Mouse (Mus musculus) heart, adult 18-20 months (tissue): Measurements from ENCODE around the gene Synpo2. TPM values are rescaled to one million over a fixed set of nuclear protein-coding genes. Genes with fewer than 3 reads are reported as not detected.

Experiments used
- DNase-seq, 2 experiments: peaks; one replicate each; pipeline ENCODE4 v3.0.0; 2021 to 2022; ENCODE audit warnings: mixed read lengths in 1 of 2
- total RNA-seq, 2 experiments: library from RNA; stranded (reverse); gene quantifications; 2 replicates each; pipeline ENCODE4 v1.2.3; 2021

The Synpo2 gene
- total RNA-seq, 2 experiments from 2014 or later = 73.4 to 88.1 TPM

DNA sequence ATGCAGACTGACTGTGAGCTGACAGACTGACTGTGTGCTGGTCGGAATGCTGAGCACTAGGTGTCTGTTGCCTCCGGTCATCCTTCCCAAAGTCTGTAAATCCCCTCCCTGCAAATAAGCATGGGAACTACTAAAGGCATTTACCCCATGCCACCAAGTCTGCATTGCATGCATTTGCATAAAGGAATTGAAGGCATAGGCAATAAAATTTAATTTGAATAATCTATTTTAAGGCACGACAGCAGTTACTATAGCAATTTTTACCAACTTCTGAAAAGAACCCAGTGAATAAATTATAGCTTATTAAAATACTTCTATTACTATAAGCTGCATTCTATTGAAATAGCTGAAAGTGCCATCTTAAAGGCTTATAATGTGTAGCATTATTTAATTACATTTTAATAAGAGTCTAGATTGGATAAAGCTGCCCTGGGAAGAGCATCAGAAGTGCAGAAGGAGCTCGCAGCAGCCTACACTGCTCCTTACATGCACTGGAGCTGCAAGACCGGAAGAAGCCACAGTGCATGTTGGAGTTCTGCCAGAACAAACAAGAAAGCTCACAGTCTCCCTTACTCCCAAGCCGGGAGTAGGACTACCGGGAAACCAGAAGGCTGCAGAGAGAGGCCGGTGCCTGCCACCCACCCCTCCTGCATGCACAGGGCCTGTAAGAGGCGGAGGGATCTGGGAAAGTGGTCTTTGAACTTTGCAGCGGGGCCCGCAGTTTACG is 142.9 kb downstream of the Synpo2 start:
- no peak for DNase-seq

- peak; percentile 82 to 89 for DNase-seq
Measured at GRCm38 (mm10) chr3:123092442-123092841, 143.5 kb downstream of the Synpo2 start.

DNA sequence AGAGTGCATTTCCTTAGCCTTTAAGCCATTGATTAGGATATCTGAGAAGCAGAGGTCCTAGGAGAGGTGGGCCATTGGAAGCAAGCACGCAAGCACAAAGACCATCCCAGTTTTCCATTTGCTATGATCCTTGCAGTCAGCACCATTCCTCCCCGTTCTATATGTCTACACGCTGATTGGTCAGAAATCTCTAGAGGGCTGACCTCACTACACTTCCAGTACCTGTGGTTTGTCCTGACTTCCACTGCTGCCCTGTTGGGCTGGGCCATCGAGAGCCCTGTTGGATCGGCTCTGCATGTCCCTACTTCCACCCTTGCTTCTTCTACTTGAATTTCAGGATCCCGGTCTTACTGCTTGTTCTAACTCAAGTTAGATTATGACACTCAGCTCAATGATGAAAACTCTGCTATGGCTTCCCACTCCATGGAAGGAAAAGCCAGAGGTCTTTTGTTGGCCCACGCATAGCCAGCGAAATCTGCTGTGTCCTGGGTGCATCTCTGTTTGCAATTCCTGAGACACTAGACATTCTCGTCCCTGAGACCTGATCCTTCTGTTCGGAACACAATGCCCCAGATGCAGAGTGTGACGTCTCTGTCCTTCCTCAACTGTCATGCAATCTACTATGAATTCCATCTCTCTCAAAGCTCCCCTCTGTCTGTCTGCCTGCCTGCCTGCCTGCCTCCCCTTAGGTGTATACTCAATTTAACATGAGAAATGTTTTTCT is 146.5 kb downstream of the Synpo2 start:
- DNase-seq = no peak

- no peak for DNase-seq
Measured at GRCm38 (mm10) chr3:123088284-123088683, 147.7 kb downstream of the Synpo2 start.

GRCm38 (mm10) chr3:123085871-123086501 is 150.0 kb downstream of the Synpo2 start:
- peak; percentile 82 for DNase-seq

- peak; percentile 51 to 52 for DNase-seq
Measured at GRCm38 (mm10) chr3:123081665-123082064, 154.3 kb downstream of the Synpo2 start.

DNA sequence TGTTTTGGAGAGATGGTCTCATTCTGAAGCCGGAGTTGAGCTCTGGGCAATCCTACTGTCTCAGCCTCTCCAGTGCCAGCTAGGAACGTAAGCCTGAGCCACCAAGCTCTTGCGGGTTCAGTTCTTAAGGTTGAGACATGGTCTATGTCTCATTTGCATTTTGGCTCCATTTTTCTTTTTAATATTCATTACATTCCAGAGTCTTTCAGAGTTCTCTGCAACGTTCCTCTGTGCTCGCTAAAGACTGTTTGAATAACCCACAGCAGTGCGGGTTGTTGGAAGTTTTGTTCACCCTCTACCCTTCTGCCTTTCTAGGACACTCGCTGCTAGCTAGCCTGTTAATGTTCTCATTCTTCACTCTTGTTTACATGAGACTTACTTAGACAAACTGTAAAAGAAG is 155.0 kb downstream of the Synpo2 start:
- DNase-seq = no peak

DNA sequence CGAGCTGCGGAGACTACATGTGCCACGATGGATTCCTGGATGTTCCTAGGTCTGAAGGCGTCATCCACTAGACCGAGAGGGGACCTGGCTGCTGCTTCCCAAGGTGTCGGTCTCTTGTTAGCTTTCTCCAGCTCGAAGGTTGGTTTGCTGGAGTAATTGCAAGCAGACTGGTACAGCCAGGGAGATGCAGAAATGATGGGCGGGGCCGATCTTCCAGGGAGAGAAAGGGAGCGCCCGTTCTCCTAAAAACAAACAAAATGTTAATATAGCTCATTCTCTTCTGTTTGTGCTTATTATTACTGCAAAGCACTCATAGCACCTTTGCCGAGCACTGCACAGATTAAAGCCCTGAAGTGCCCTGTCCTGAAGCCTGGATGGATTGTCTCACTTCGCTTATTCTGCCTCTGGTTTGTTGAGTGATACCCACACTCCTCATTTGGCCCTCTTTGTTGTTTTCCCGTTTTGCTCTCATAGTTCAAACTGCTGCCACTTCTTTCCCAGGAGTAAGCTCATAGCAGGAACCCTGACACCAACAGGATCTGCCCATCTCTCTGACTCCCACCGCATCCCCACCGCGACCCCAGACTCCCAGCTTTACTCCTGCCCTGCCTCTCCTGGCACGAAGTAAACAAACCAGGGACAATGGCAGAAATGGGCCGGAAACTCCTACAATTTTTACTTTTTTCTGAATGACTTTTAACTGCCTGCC is 155.8 kb downstream of the Synpo2 start:
- DNase-seq = no peak

DNA sequence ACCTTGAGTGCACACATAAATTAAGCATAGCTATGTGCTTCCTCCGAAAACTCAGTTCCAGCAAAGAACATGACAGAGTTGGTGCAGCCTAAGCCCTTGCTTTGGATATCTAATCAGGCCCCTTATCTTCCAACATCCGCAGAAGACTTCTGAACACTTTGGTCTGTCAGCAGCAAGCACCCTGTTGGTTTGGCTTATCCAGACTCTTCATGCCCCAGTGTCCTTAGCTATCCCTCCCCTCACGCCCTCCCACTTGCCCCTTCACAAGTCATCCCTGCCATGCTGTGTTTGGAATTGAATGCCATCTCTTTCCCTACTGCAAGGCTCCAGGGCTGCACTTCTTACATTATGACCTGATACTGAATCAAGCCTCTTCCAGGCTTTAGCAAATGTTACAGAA is 160.2 kb downstream of the Synpo2 start:
- no peak for DNase-seq

GRCm38 (mm10) chr3:123075034-123075433 is 160.9 kb downstream of the Synpo2 start:
- DNase-seq = no peak

DNA sequence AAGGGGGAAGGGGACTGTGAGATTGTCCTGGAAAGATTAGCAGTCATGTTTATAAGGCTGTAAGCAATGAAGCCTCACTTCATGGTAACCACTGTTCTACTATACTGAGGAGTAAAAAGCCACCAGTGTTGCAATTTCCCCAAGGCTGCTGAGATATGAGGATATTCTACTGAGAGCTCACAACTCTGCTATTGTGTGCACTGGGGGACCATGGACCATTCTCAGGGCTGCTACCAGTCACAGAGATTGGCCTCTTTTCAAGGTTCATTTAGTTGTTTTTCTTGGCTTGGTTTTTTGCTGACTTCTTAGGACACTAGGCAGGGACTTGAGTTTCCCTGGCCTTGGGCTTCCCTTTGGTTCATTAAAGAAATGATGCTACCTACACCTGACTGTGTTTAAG is 162.6 kb downstream of the Synpo2 start:
- DNase-seq = no peak

DNA sequence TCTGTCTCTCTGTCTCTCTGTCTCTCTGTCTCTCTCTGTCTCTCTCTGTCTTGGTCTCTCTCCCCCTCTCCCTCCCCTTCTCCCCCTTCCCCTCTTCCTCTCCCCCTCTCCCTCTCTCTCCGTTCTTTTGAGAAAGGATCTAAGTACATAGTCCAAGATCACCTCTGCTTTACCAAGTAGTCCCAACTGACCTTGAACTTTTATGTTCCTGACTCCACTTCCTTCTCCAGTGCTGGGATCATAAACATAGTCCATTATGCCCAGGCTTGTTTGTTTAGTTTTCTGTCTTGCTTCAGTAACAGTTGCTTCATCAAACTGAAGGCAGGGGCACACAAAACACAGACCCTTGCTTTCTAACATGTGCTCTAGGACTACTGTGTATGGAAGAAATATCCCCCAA is 163.5 kb downstream of the Synpo2 start:
- DNase-seq = no peak

DNA sequence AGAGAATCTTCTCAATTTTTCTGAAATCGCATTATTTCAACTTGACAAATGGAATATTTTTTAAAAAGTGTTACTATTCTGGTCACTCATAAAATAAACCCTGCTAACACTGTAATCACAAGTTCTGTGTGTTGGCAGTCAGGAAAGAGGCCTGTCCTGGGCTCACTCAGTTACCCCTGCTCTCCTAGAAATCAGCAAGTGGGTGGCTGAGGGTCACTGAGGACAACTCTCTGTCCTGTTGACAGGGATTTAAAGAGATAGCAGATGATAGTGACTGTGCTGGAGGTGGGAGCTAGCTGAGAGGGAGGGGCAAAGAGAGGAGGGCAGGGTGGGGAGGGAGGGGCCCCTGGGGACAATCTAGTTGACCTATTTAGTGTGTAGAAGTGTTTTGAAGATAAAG is 165.0 kb downstream of the Synpo2 start:
- peak in 1 of 2 experiments; percentile 71 for DNase-seq

DNA sequence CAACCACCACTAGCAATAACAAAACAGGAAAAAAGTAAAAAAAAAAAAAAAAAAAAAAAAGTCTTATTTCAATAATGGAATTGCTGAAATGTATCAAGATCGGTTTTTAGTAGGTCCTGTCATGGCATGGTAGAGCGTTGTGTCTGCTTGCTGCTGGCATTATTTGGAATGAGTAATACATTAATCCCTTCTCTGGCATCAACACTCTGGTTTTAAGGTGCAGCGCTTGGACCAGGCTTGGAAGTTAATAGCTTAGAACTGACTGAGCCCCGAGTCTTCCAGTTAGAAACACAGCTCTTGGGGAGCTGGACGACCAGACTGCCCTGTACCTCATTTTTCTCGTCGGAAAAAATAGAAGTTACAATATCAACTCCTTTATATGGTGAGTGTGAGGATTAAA is 169.1 kb downstream of the Synpo2 start:
- DNase-seq = no peak

DNA sequence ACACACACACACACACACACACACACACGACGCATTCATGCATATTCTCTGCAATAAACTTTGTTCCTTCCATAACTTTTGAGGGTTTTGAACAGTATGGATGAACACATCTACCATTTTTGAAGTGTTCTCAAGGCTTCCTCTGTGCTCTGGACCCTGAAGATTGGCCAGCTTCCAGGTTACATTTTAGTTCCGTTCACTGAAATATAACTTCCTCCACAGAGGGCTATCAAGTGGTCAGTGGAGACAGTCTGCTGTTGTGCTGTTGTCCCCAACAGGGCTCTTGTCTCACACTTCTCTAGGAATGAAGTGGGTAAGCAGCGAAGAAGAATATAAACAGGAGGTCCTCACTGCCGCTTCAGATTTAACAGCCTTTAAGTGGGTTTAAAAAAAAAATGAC is 170.5 kb downstream of the Synpo2 start:
- DNase-seq = no peak

DNA sequence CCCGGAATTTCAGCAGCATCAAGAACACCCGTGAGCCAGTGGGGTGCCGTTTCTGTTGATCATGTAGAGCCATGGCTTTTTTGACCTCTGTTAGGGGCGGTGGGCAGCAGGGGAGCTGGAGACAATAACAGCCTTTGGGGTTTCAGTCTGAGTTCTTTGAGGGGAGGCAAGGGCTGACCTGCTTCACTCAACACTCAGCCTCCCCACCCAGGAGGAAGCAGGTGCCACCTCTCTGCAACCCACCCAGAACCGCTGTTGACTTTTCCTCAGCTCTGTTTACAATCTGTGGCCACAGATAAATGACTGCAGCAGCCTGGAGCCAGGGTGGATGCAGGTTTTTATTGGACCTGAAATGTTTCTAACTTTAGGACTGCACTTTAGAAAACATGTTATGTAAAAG is 171.8 kb downstream of the Synpo2 start:
- no peak for DNase-seq

DNA sequence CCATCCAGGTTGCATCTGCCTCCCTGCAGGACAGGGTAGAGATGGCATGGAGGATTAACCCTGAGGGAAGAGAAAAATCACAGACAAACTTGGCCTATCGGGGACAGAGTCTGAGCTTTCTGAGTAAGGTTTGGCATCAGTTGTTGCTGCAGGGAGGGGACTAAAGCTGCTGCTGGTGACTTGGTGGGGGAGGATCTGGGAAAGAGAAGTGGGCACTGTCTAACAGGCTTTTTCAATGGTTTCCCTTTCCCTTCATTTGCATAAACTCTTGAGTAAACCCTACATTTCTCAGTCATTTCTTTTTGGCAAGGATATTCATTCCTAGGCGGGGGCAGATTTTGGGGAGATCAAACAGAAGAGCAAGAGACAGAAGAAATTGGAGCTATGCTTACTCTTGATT is 174.0 kb downstream of the Synpo2 start:
- no peak for DNase-seq

GRCm38 (mm10) chr3:123058832-123059231 is 177.1 kb downstream of the Synpo2 start:
- DNase-seq = no peak

- no peak for DNase-seq
Measured at GRCm38 (mm10) chr3:123054178-123054577, 181.8 kb downstream of the Synpo2 start.

DNA sequence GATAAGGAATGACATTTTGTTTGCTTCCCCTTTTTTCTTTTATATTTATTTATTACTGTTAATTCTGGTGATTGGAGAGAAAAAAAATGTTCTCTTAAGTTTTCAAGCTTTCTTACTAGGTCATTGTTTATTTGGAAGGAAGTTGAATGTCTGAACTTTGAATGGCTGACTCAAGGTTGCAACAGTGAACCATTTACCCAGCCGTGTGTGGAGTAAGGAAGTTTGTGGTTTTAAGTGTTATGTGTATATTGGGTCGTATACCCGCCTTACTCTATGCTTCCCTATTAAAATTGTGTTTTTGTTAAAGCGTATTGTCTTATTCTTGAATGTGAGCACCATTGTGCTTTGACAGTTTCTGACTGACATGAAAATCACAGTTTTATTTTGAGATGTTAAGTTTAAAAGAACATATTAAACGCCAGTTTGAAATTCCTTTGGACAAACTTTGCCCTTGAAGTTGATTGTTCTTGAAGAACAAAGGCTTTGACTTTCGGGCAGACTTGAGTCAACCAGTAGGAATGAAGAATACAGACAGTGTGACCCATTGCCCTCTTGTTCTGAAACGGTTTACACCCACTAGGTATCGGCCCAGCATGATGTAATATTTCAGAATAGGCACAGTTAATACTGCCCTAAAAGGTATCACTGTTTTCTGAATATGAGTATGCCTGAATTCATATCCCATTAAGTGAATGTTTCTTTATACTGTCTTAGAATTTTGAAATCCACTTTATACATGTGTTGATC is 182.6 kb downstream of the Synpo2 start:
- DNase-seq = no peak

- no peak for DNase-seq
Measured at GRCm38 (mm10) chr3:123042308-123042707, 193.6 kb downstream of the Synpo2 start.

DNA sequence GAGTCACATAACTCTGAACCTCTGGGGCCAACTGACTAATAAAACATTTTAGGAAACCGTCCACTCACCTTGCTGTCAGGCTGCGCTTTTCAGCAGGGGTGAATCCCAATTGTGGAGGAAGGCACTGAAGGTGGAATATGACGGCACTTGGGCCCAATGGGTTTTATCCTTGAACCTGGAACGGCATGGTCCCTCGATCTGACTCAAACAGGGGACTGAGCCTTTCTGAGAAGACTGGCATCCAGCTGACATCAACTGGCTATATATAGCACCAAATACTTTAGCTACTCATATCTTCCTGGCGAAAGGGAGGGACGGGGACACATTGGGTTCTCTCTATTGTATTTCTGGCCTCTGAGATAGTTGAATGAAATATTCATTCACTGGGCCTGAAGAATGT is 201.2 kb downstream of the Synpo2 start, which contains the start of gene Myoz2:
Myoz2 (minus strand) TSS at position 264 of the 400 bp plus-strand sequence.
- DNase-seq = peak; percentile 69 to 78
